Mouse (Mus musculus) kidney, postnatal 25 days (tissue): Measurements from ENCODE around the gene Ikbip.

Source experiments
- DNase-seq, 2 experiments: peaks; one replicate each; pipeline ENCODE4 v3.0.0; 2021; ENCODE audit warnings: mixed read lengths in 2 of 2

Gene Ikbip

GRCm38 (mm10) chr10:91122646-91123045 lies 39.9 kb downstream of the Ikbip start:
- no peak for DNase-seq

- DNase-seq: peak; percentile 53 to 83
Observed at GRCm38 (mm10) chr10:91123281-91123827, 40.6 kb downstream of the Ikbip start.

GRCm38 (mm10) chr10:91123828-91124822 lies 41.4 kb downstream of the Ikbip start, which contains the start of gene Slc25a3:
TSS of gene Slc25a3 (minus strand) at chr10:91124059.
- DNase-seq: peak; percentile 97 to 99

- DNase-seq: peak; percentile 42 to 66
Observed at GRCm38 (mm10) chr10:91126618-91127355, 44.0 kb downstream of the Ikbip start.

GRCm38 (mm10) chr10:91127395-91127794 lies 44.7 kb downstream of the Ikbip start:
- no peak for DNase-seq

GRCm38 (mm10) chr10:91128551-91129160 lies 45.9 kb downstream of the Ikbip start:
- DNase-seq: peak; percentile 63 to 66

GRCm38 (mm10) chr10:91130792-91131191 lies 48.1 kb downstream of the Ikbip start:
- no peak for DNase-seq

GRCm38 (mm10) chr10:91131565-91131964 lies 48.8 kb downstream of the Ikbip start:
- no peak for DNase-seq

- no peak for DNase-seq
Observed at GRCm38 (mm10) chr10:91135302-91135972, 52.7 kb downstream of the Ikbip start.

- no peak for DNase-seq
Observed at GRCm38 (mm10) chr10:91137400-91137799, 54.7 kb downstream of the Ikbip start.

GRCm38 (mm10) chr10:91138317-91138716 lies 55.6 kb downstream of the Ikbip start:
- peak in 1 of 2 experiments; percentile 44 for DNase-seq

- DNase-seq: no peak
Observed at GRCm38 (mm10) chr10:91139148-91139766, 56.5 kb downstream of the Ikbip start.

- DNase-seq: no peak
Observed at GRCm38 (mm10) chr10:91141564-91141963, 58.8 kb downstream of the Ikbip start.

GRCm38 (mm10) chr10:91142654-91143191 lies 60.0 kb downstream of the Ikbip start:
- DNase-seq: no peak

- DNase-seq: no peak
Observed at GRCm38 (mm10) chr10:91143313-91144230, 60.8 kb downstream of the Ikbip start.

- no peak for DNase-seq
Observed at GRCm38 (mm10) chr10:91145413-91145812, 62.7 kb downstream of the Ikbip start.
